In genomic region chr2:110486201-110486600, GRCm38 (mm10) we compare ENCODE assay signal across 12 mouse cellular contexts.
DNase-seq lines count a peak whose midpoint lies in the region; ATAC-seq and TF ChIP-seq lines count a peak whose summit lies in the region.
"Had no signal": no experiment of that assay in that cellular context is flagged by ENCODE, and none has a peak within 500 bp of the region (broad histone marks: within the 10 kb centered on the region; RNA-seq: fewer than 3 reads in every experiment).

No protein-coding gene starts in this region.

- no peaks in the 10 kb centered on the region for H3K27me3 ChIP-seq in hindbrain, embryonic 15.5 days
- H3K27me3 ChIP-seq in hindbrain, embryonic 16.5 days (replicated peaks; ENCODE audit: control insufficient read depth, insufficient read depth, low read length), result no peaks in the 10 kb centered on the region
- no peaks in the 10 kb centered on the region for H3K27me3 ChIP-seq in embryonic facial prominence, embryonic 13.5 days
- H3K27me3 ChIP-seq in limb, embryonic 14.5 days (ENCODE audit: control insufficient read depth, insufficient read depth, low read length), result no peaks in the 10 kb centered on the region
- H3K27me3 ChIP-seq: midbrain, embryonic 15.5 days; neural tube, embryonic 12.5 days had no signal

- TF ChIP-seq POLR2A in limb, embryonic 14.5 days (IDR thresholded peaks at IDR 0.05; ENCODE audit: borderline replicate concordance, extremely low read depth, insufficient read depth, insufficient read length), result no peak

- H3K9ac ChIP-seq in hindbrain, embryonic 15.5 days, result no peak overlapping the region
- no peak overlapping the region for H3K9ac ChIP-seq in hindbrain, embryonic 16.5 days (ENCODE audit: low read depth, low read length)
- no peak overlapping the region for H3K9ac ChIP-seq in embryonic facial prominence, embryonic 13.5 days
- no peak overlapping the region for H3K9ac ChIP-seq in limb, embryonic 14.5 days (ENCODE audit: low read depth, low read length, severe bottlenecking)
- H3K9ac ChIP-seq: midbrain, embryonic 15.5 days; neural tube, embryonic 12.5 days had no signal

- no peak overlapping the region for H3K4me2 ChIP-seq in hindbrain, embryonic 15.5 days
- no peak overlapping the region for H3K4me2 ChIP-seq in hindbrain, embryonic 16.5 days (ENCODE audit: low read length)
- H3K4me2 ChIP-seq in embryonic facial prominence, embryonic 13.5 days, result no peak overlapping the region
- 0 out of 2 replicates have a peak overlapping the region, but pooled peaks have one; percentile 11 for H3K4me2 ChIP-seq in limb, embryonic 14.5 days (replicated peaks; ENCODE audit: low read depth, low read length, severe bottlenecking)
- H3K4me2 ChIP-seq: heart, embryonic 11.5 days; midbrain, embryonic 15.5 days had no signal

- H3K4me3 ChIP-seq in hindbrain, embryonic 15.5 days, result no peak overlapping the region
- H3K4me3 ChIP-seq in hindbrain, embryonic 16.5 days (ENCODE audit: low read length), result no peak overlapping the region
- no peak overlapping the region for H3K4me3 ChIP-seq in embryonic facial prominence, embryonic 13.5 days
- no peak overlapping the region for H3K4me3 ChIP-seq in limb, embryonic 14.5 days (replicated peaks; ENCODE audit: low read length)
- H3K4me3 ChIP-seq: midbrain, embryonic 15.5 days; neural tube, embryonic 12.5 days had no signal

- 0 out of 2 replicates have a peak, but pooled peaks cover 9% of the 10 kb centered on the region for H3K4me1 ChIP-seq in hindbrain, embryonic 15.5 days (replicated peaks)
- peaks cover 4% of the 10 kb centered on the region; the same call in 1 of the 2 replicates for H3K4me1 ChIP-seq in hindbrain, embryonic 16.5 days (ENCODE audit: control insufficient read depth, insufficient read depth, low read depth, low read length)
- peaks cover 13% of the 10 kb centered on the region for H3K4me1 ChIP-seq in embryonic facial prominence, embryonic 13.5 days
- H3K4me1 ChIP-seq in limb, embryonic 14.5 days (ENCODE audit: control insufficient read depth, insufficient read depth, low read length), result peaks cover 23% of the 10 kb centered on the region
- H3K4me1 ChIP-seq: midbrain, embryonic 15.5 days had no signal

- no peaks in the 10 kb centered on the region for H3K36me3 ChIP-seq in hindbrain, embryonic 15.5 days
- no peaks in the 10 kb centered on the region for H3K36me3 ChIP-seq in hindbrain, embryonic 16.5 days (ENCODE audit: control insufficient read depth, insufficient read depth, low read length)
- H3K36me3 ChIP-seq in embryonic facial prominence, embryonic 13.5 days, result no peaks in the 10 kb centered on the region
- no peaks in the 10 kb centered on the region for H3K36me3 ChIP-seq in limb, embryonic 14.5 days (ENCODE audit: control insufficient read depth, insufficient read depth, low read length)
- H3K36me3 ChIP-seq: midbrain, embryonic 15.5 days; neural tube, embryonic 12.5 days had no signal

- H3K27ac ChIP-seq in hindbrain, embryonic 15.5 days (replicated peaks), result no peak overlapping the region
- no peak overlapping the region for H3K27ac ChIP-seq in hindbrain, embryonic 16.5 days (ENCODE audit: low read depth, low read length)
- H3K27ac ChIP-seq in embryonic facial prominence, embryonic 13.5 days, result peak overlapping the region; percentile 72
- peak overlapping the region; percentile 79 for H3K27ac ChIP-seq in limb, embryonic 14.5 days (replicated peaks; ENCODE audit: low read depth, low read length)
- H3K27ac ChIP-seq: midbrain, embryonic 15.5 days; neural tube, embryonic 12.5 days had no signal

- H3K9me3 ChIP-seq in hindbrain, embryonic 15.5 days, result no peaks in the 10 kb centered on the region
- no peaks in the 10 kb centered on the region for H3K9me3 ChIP-seq in hindbrain, embryonic 16.5 days (ENCODE audit: control insufficient read depth, low read length)
- H3K9me3 ChIP-seq in embryonic facial prominence, embryonic 13.5 days, result no peaks in the 10 kb centered on the region
- H3K9me3 ChIP-seq in limb, embryonic 14.5 days (ENCODE audit: control insufficient read depth, low read length), result no peaks in the 10 kb centered on the region
- H3K9me3 ChIP-seq: midbrain, embryonic 15.5 days; neural tube, embryonic 12.5 days had no signal

- DNase-seq in layer of hippocampus, postnatal 36 days, result peak; percentile 3 to 11
- DNase-seq in layer of hippocampus, adult 11-12 months (ENCODE audit: low spot score), result no peak
- DNase-seq in limb, embryonic 14.5 days (ENCODE audit: low spot score), result no peak
- no peak for DNase-seq in T-cell, adult 2 months (ENCODE audit: low spot score)
- DNase-seq: thymus, postnatal 25 days had no signal

- 69% methylated on average over 5 of the region's 5 CpGs for WGBS in hindbrain, embryonic 15.5 days
- 62% methylated on average over 5 of the region's 5 CpGs for WGBS in hindbrain, embryonic 16.5 days
- WGBS in embryonic facial prominence, embryonic 13.5 days, result 33% methylated on average over 5 of the region's 5 CpGs
- 15% methylated on average over 5 of the region's 5 CpGs for WGBS in limb, embryonic 14.5 days

- ATAC-seq in hindbrain, embryonic 15.5 days (ENCODE audit: low FRiP score, low read depth), result 0 out of 2 replicates have a peak, but pooled peaks have one; percentile 6
- ATAC-seq in hindbrain, embryonic 16.5 days, result no peak
- no peak for ATAC-seq in embryonic facial prominence, embryonic 13.5 days (ENCODE audit: insufficient number of reproducible peaks, insufficient read depth, low FRiP score, low TSS enrichment, low read depth)
- ATAC-seq in limb, embryonic 14.5 days (ENCODE audit: low FRiP score, low read depth), result peak; percentile 27; the same call in 1 of the 2 replicates
- ATAC-seq: activated CD4-positive, CD25-positive, alpha-beta regulatory T cell, adult 4 months; midbrain, embryonic 15.5 days had no signal

Comparison
In these comparisons a context has a peak if more than half of its experiments do, and no peak if none do; other contexts are left out.
1. ATAC-seq: peak in hindbrain, embryonic 15.5 days (single experiment) and limb, embryonic 14.5 days (single experiment); none in hindbrain, embryonic 16.5 days (single experiment) and embryonic facial prominence, embryonic 13.5 days (single experiment).
2. DNase-seq: peak in layer of hippocampus, postnatal 36 days (2 of 2); none in layer of hippocampus, adult 11-12 months (single experiment), limb, embryonic 14.5 days (single experiment) and T-cell, adult 2 months (single experiment).
3. H3K27ac ChIP-seq: peak in embryonic facial prominence, embryonic 13.5 days (single experiment) and limb, embryonic 14.5 days (single experiment); none in hindbrain, embryonic 15.5 days (single experiment) and hindbrain, embryonic 16.5 days (single experiment).